Mouse (Mus musculus): ENCODE data around the gene Calhm4. TPM values are rescaled to one million over a fixed set of nuclear protein-coding genes. Genes with fewer than 3 reads are reported as not detected.

Calhm4 gene
- 0.06 TPM in 1 of 2 replicates, not detected in the other for polyA plus RNA-seq (2014; fragmentation: Nextera tagmentation; extraction: Ambion mirVana)

DNA sequence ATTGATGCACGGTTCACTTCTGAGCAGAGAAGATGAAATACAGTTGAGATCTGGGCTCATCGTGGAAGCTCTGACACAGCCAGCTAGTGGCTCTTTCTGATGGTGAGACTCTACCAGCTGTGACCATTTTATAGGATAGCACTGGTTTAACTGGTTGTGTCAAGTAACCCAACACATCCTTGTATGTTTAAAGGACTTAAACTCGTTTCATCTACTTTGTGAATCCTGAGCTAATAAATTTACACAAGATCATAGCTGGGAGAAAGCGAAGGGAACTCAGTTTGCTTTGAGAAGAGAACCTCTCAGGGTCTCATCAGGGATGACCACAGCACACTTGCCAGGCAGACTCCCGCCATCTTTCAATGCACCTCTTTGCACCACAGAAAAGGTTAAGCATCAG lies at the start of gene Calhm4:
Gene Calhm4 (minus strand): TSS at position 101 of the 400 bp plus-strand sequence.
- Histone ChIP-seq H3K4me2 (no peak within 1 kb of the TSS), H3K4me3 (ENCODE audit: low read depth, low read length) (no peak within 1 kb of the TSS), H3K9ac (ENCODE audit: low read depth, low read length) (no peak within 1 kb of the TSS), H3K4me1 (ENCODE audit: control insufficient read depth, insufficient read depth, low read length) (no peaks in the 10 kb centered on the region), H3K27ac (ENCODE audit: low read depth, low read length) (no peak within 1 kb of the TSS), H3K27me3 (ENCODE audit: control insufficient read depth, insufficient read depth, low read length) (no peaks in the 10 kb centered on the region), H3K36me3 (ENCODE audit: control insufficient read depth, insufficient read depth, low read length) (no peaks in the 10 kb centered on the region), H3K9me3 (replicated peaks; ENCODE audit: control insufficient read depth, low read length) (no peaks in the 10 kb centered on the region)
- ATAC-seq (replicated peaks; ENCODE audit: insufficient number of reproducible peaks, low FRiP score, low TSS enrichment): no peak
- 76% methylated on average over 5 of the region's 5 CpGs for WGBS (ENCODE audit: insufficient replicate concordance)

GRCm38 (mm10) chr10:34091888-34092287 lies 47.8 kb upstream of the Calhm4 start:
- Histone ChIP-seq H3K4me1 (ENCODE audit: control insufficient read depth, insufficient read depth, low read length) (no peaks in the 10 kb centered on the region), H3K4me3 (ENCODE audit: low read depth, low read length) (no peak overlapping the region), H3K9me3 (replicated peaks; ENCODE audit: control insufficient read depth, low read length) (no peaks in the 10 kb centered on the region), H3K27me3 (ENCODE audit: control insufficient read depth, insufficient read depth, low read length) (no peaks in the 10 kb centered on the region), H3K4me2 (no peak overlapping the region), H3K36me3 (ENCODE audit: control insufficient read depth, insufficient read depth, low read length) (no peaks in the 10 kb centered on the region), H3K9ac (ENCODE audit: low read depth, low read length) (no peak overlapping the region), H3K27ac (ENCODE audit: low read depth, low read length) (no peak overlapping the region)
- ATAC-seq (replicated peaks; ENCODE audit: insufficient number of reproducible peaks, low FRiP score, low TSS enrichment): no peak
- 35% methylated on average over 5 of the region's 5 CpGs for WGBS (ENCODE audit: insufficient replicate concordance)

DNA sequence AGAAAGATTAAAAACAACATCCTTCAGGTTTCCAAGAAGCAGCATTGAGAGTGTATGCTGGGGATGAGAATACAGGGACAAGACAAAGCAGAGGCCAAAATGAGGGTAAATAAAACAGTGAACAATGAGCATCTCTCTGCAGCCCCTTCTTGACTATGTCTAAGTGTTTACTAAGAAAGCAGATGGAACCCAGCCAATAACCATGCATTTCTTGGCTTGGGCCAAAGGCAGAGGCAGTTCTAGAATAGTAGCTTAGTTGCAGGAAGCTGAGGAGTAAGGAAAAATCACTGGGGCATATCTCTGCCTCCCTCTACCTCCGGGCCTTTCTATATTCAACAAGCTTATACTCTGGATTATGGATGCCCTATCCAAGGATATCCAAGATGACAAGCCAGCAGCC lies 46.4 kb upstream of the Calhm4 start:
- no peak overlapping the region for H3K4me2 ChIP-seq
- 79% methylated on average over 1 of the region's 1 CpGs for WGBS (ENCODE audit: insufficient replicate concordance)
- no peak overlapping the region for H3K4me3 ChIP-seq (ENCODE audit: low read depth, low read length)
- H3K9ac ChIP-seq (ENCODE audit: low read depth, low read length): no peak overlapping the region
- no peak overlapping the region for H3K27ac ChIP-seq (ENCODE audit: low read depth, low read length)
- no peaks in the 10 kb centered on the region for H3K9me3 ChIP-seq (replicated peaks; ENCODE audit: control insufficient read depth, low read length)
- H3K36me3 ChIP-seq (ENCODE audit: control insufficient read depth, insufficient read depth, low read length): no peaks in the 10 kb centered on the region
- no peaks in the 10 kb centered on the region for H3K4me1 ChIP-seq (ENCODE audit: control insufficient read depth, insufficient read depth, low read length)
- H3K27me3 ChIP-seq (ENCODE audit: control insufficient read depth, insufficient read depth, low read length): no peaks in the 10 kb centered on the region
- no peak for ATAC-seq (replicated peaks; ENCODE audit: insufficient number of reproducible peaks, low FRiP score, low TSS enrichment)

GRCm38 (mm10) chr10:34089517-34089916 lies 45.4 kb upstream of the Calhm4 start:
- no peak overlapping the region for H3K4me3 ChIP-seq (ENCODE audit: low read depth, low read length)
- H3K27me3 ChIP-seq (ENCODE audit: control insufficient read depth, insufficient read depth, low read length): no peaks in the 10 kb centered on the region
- H3K36me3 ChIP-seq (ENCODE audit: control insufficient read depth, insufficient read depth, low read length): no peaks in the 10 kb centered on the region
- H3K4me1 ChIP-seq (ENCODE audit: control insufficient read depth, insufficient read depth, low read length): no peaks in the 10 kb centered on the region
- H3K9ac ChIP-seq (ENCODE audit: low read depth, low read length): no peak overlapping the region
- H3K9me3 ChIP-seq (replicated peaks; ENCODE audit: control insufficient read depth, low read length): no peaks in the 10 kb centered on the region
- WGBS (ENCODE audit: insufficient replicate concordance): 67% methylated on average over 3 of the region's 3 CpGs
- H3K4me2 ChIP-seq: no peak overlapping the region
- ATAC-seq (replicated peaks; ENCODE audit: insufficient number of reproducible peaks, low FRiP score, low TSS enrichment): no peak
- no peak overlapping the region for H3K27ac ChIP-seq (ENCODE audit: low read depth, low read length)

DNA sequence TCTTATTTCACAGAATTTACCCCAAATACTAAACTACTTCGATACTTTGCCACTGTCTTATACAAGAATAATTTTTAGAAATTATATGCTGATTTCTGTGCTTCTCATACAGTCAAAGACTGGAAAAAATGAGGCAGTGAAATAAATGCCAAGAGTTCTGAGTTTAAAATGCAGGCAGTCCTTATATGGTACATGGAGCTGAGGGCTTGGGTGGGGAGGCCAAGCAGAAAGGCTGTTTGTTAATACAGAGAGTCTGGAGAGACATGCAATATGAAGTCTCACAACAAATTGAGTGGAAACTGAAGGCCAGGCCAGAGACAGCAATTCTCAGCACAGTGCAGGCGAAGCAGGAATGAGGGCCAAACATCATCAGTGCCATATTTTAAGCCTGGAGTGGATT lies 44.4 kb upstream of the Calhm4 start:
- Histone ChIP-seq H3K36me3 (ENCODE audit: control insufficient read depth, insufficient read depth, low read length) (no peaks in the 10 kb centered on the region), H3K9ac (ENCODE audit: low read depth, low read length) (no peak overlapping the region), H3K27ac (ENCODE audit: low read depth, low read length) (no peak overlapping the region), H3K4me2 (no peak overlapping the region), H3K4me3 (ENCODE audit: low read depth, low read length) (no peak overlapping the region), H3K27me3 (ENCODE audit: control insufficient read depth, insufficient read depth, low read length) (no peaks in the 10 kb centered on the region), H3K9me3 (replicated peaks; ENCODE audit: control insufficient read depth, low read length) (no peaks in the 10 kb centered on the region), H3K4me1 (ENCODE audit: control insufficient read depth, insufficient read depth, low read length) (no peaks in the 10 kb centered on the region)
- no peak for ATAC-seq (replicated peaks; ENCODE audit: insufficient number of reproducible peaks, low FRiP score, low TSS enrichment)
- WGBS (ENCODE audit: insufficient replicate concordance): 85% methylated on average over 2 of the region's 2 CpGs

- Histone ChIP-seq H3K36me3 (ENCODE audit: control insufficient read depth, insufficient read depth, low read length) (no peaks in the 10 kb centered on the region), H3K9ac (ENCODE audit: low read depth, low read length) (no peak overlapping the region), H3K27ac (ENCODE audit: low read depth, low read length) (no peak overlapping the region), H3K9me3 (replicated peaks; ENCODE audit: control insufficient read depth, low read length) (no peaks in the 10 kb centered on the region), H3K4me2 (no peak overlapping the region), H3K4me3 (ENCODE audit: low read depth, low read length) (no peak overlapping the region), H3K27me3 (ENCODE audit: control insufficient read depth, insufficient read depth, low read length) (no peaks in the 10 kb centered on the region), H3K4me1 (ENCODE audit: control insufficient read depth, insufficient read depth, low read length) (no peaks in the 10 kb centered on the region)
- no peak for ATAC-seq (replicated peaks; ENCODE audit: insufficient number of reproducible peaks, low FRiP score, low TSS enrichment)
- WGBS (ENCODE audit: insufficient replicate concordance): 71% methylated on average over 1 of the region's 1 CpGs
Observed at GRCm38 (mm10) chr10:34086514-34086913, 42.4 kb upstream of the Calhm4 start.

DNA sequence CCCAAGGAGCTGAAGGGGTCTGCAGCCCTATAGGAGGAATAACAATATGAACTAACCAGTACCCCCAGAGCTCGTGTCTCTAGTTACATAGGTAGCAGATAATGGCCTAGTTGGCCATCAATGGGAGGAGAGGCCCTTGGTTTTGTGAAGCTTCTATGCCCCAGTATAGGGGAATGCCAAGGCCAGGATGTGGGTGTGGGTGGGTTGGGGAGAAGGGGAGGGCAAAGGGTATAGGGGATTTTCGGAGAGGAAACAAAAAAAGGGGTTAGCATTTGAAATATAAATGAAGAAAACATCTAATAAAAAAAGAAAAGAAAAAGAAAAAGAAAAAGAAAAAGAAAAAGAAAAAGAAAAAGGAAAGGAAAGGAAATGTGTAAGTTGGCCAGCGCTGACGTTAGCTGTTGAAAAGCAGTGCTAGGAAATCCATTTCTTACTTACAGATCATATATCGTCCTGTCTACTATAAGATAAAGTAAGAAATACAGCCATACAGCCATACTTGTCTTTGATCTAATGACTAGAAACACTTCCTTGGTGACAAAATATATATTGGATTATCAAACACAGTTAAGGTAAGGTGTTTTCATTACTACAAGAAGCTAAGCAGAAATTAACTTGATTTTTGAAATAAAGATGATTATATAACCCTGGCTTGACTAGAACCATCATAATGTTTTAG lies 30.6 kb upstream of the Calhm4 start:
- Histone ChIP-seq H3K9me3 (replicated peaks; ENCODE audit: control insufficient read depth, low read length) (no peaks in the 10 kb centered on the region), H3K27me3 (ENCODE audit: control insufficient read depth, insufficient read depth, low read length) (no peaks in the 10 kb centered on the region), H3K27ac (ENCODE audit: low read depth, low read length) (no peak overlapping the region), H3K36me3 (ENCODE audit: control insufficient read depth, insufficient read depth, low read length) (no peaks in the 10 kb centered on the region), H3K4me1 (ENCODE audit: control insufficient read depth, insufficient read depth, low read length) (no peaks in the 10 kb centered on the region), H3K4me2 (no peak overlapping the region), H3K4me3 (ENCODE audit: low read depth, low read length) (no peak overlapping the region), H3K9ac (ENCODE audit: low read depth, low read length) (no peak overlapping the region)
- 83% methylated on average over 5 of the region's 5 CpGs for whole genome bisulfite sequencing (ENCODE audit: insufficient replicate concordance)
- ATAC-seq (replicated peaks; ENCODE audit: insufficient number of reproducible peaks, low FRiP score, low TSS enrichment): no peak

DNA sequence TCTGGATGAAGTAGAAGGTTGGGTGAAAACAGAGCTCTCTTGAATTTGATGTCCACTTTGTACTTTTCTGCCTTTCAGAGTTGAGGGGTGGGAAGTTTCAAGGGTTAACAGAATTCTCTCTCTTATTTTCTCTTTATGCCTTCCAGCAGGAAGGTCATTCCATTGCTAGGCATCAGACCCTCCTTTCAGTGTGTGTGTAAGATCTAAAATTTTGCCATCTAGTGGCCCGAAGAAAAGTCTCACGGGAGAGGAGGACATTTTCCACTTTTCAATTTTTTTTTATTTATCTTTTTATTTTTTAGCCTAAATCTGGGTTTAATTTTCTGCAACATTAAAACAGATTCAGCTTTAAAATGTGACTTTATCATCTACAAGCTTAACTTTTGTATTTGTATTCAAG lies 27.5 kb upstream of the Calhm4 start:
- Histone ChIP-seq H3K4me3 (ENCODE audit: low read depth, low read length) (no peak overlapping the region), H3K27me3 (ENCODE audit: control insufficient read depth, insufficient read depth, low read length) (no peaks in the 10 kb centered on the region), H3K4me1 (ENCODE audit: control insufficient read depth, insufficient read depth, low read length) (no peaks in the 10 kb centered on the region), H3K9me3 (replicated peaks; ENCODE audit: control insufficient read depth, low read length) (no peaks in the 10 kb centered on the region), H3K4me2 (no peak overlapping the region), H3K9ac (ENCODE audit: low read depth, low read length) (no peak overlapping the region), H3K36me3 (ENCODE audit: control insufficient read depth, insufficient read depth, low read length) (no peaks in the 10 kb centered on the region), H3K27ac (ENCODE audit: low read depth, low read length) (peak overlapping the region; percentile 48)
- 61% methylated on average over 2 of the region's 2 CpGs for WGBS (ENCODE audit: insufficient replicate concordance)
- no peak for ATAC-seq (replicated peaks; ENCODE audit: insufficient number of reproducible peaks, low FRiP score, low TSS enrichment)

- no peak overlapping the region for H3K9ac ChIP-seq (ENCODE audit: low read depth, low read length)
- no peaks in the 10 kb centered on the region for H3K4me1 ChIP-seq (ENCODE audit: control insufficient read depth, insufficient read depth, low read length)
- H3K27ac ChIP-seq (ENCODE audit: low read depth, low read length): peak overlapping the region; percentile 48
- WGBS (ENCODE audit: insufficient replicate concordance): 37% methylated on average over 5 of the region's 5 CpGs
- no peak overlapping the region for H3K4me2 ChIP-seq
- no peak; the same call in 1 of the 2 replicates for ATAC-seq (replicated peaks; ENCODE audit: insufficient number of reproducible peaks, low FRiP score, low TSS enrichment)
- H3K4me3 ChIP-seq (ENCODE audit: low read depth, low read length): no peak overlapping the region
- no peaks in the 10 kb centered on the region for H3K36me3 ChIP-seq (ENCODE audit: control insufficient read depth, insufficient read depth, low read length)
- H3K27me3 ChIP-seq (ENCODE audit: control insufficient read depth, insufficient read depth, low read length): no peaks in the 10 kb centered on the region
- no peaks in the 10 kb centered on the region for H3K9me3 ChIP-seq (replicated peaks; ENCODE audit: control insufficient read depth, low read length)
Observed at GRCm38 (mm10) chr10:34070999-34071492, 26.9 kb upstream of the Calhm4 start.

Data from heart, embryonic 11.5 days (tissue).